Mouse (Mus musculus) spleen, adult 12 weeks (tissue): Measurements from ENCODE around the gene Ncoa3.
"Not testable (repeated sequence)": the region's sequence is repeated elsewhere in the genome, so short reads cannot be mapped to it uniquely, and the experiment has no call there.

Source experiments
- DNase-seq: peaks from one replicate; pipeline ENCODE4 v3.0.0; 2022; ENCODE audit warnings: low spot score

The Ncoa3 gene

GRCm38 (mm10) chr2:165992270-165993172, at the start of gene Ncoa3:
Gene Ncoa3 (plus strand): TSS chr2:165992636.
- peak; percentile 76 for DNase-seq

- DNase-seq: no peak
Observed at GRCm38 (mm10) chr2:165943113-165943512, 49.3 kb upstream of the Ncoa3 start.

- DNase-seq: no peak
Observed at GRCm38 (mm10) chr2:165944576-165945351, 47.7 kb upstream of the Ncoa3 start.

- DNase-seq: no peak
Observed at GRCm38 (mm10) chr2:165946046-165946564, 46.3 kb upstream of the Ncoa3 start.

- DNase-seq: no peak
Observed at GRCm38 (mm10) chr2:165948007-165948406, 44.4 kb upstream of the Ncoa3 start.

- DNase-seq: not testable (repeated sequence)
Observed at GRCm38 (mm10) chr2:165948785-165949184, 43.7 kb upstream of the Ncoa3 start.

GRCm38 (mm10) chr2:165949719-165950118, 42.7 kb upstream of the Ncoa3 start:
- no peak for DNase-seq

GRCm38 (mm10) chr2:165951432-165952068, 40.9 kb upstream of the Ncoa3 start:
- no peak for DNase-seq

GRCm38 (mm10) chr2:165954872-165955271, 37.6 kb upstream of the Ncoa3 start:
- DNase-seq: peak; percentile 24

GRCm38 (mm10) chr2:165955386-165955785, 37.0 kb upstream of the Ncoa3 start:
- DNase-seq: no peak

- no peak for DNase-seq
Observed at GRCm38 (mm10) chr2:165956096-165956740, 36.2 kb upstream of the Ncoa3 start.

GRCm38 (mm10) chr2:165957257-165957828, 35.1 kb upstream of the Ncoa3 start:
- DNase-seq: no peak

- no peak for DNase-seq
Observed at GRCm38 (mm10) chr2:165958556-165958955, 33.9 kb upstream of the Ncoa3 start.

GRCm38 (mm10) chr2:165960695-165961094, 31.7 kb upstream of the Ncoa3 start:
- DNase-seq: no peak

GRCm38 (mm10) chr2:165962824-165963223, 29.6 kb upstream of the Ncoa3 start:
- DNase-seq: no peak

- DNase-seq: no peak
Observed at GRCm38 (mm10) chr2:165964121-165964520, 28.3 kb upstream of the Ncoa3 start.

- no peak for DNase-seq
Observed at GRCm38 (mm10) chr2:165967076-165967475, 25.4 kb upstream of the Ncoa3 start.

- no peak for DNase-seq
Observed at GRCm38 (mm10) chr2:165967823-165968555, 24.4 kb upstream of the Ncoa3 start.

GRCm38 (mm10) chr2:165968876-165969275, 23.6 kb upstream of the Ncoa3 start:
- DNase-seq: no peak

- no peak for DNase-seq
Observed at GRCm38 (mm10) chr2:165969391-165969790, 23.0 kb upstream of the Ncoa3 start.

- DNase-seq: no peak
Observed at GRCm38 (mm10) chr2:165969961-165970360, 22.5 kb upstream of the Ncoa3 start.
